Mouse (Mus musculus): ENCODE measurements at regions not wholly inside any gene's neighbourhood (a gene's known extent, or its start where the extent isn't known, plus 50 kb on each side); places are given as distances from the start of the nearest gene placed in this dataset.

DNA sequence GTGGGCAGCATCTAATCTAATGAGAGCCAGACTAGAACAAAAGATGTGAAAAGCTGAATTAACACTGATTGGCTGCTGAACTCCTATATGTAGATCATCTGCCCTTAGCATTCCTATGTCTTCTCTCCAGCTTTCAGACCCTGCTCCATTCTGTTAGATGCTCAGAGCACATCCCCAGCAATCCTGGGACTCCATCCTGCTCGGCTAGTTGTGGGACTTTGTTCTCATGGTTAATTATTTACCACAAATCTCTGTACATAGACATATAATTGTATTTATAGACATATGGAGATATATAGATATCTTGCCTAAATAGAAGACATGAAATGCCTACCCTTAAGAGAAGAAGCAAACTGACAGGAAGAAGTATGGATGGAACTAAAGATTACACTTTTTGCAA is 55.5 kb upstream of the Rc3h1 start:
- Histone ChIP-seq H3K79me2 (ENCODE audit: control insufficient read depth, insufficient read depth, low read length, poor library complexity) (no peaks in the 10 kb centered on the region), H3K36me3 (ENCODE audit: control insufficient read depth in 1 of 2, insufficient read depth in 2 of 2, low read length in 2 of 2) (no peaks in the 10 kb centered on the region; a peak in 1 of 4 replicates), H3K9ac (ENCODE audit: control insufficient read depth, low read depth, low read length, poor library complexity, severe bottlenecking) (no peak overlapping the region), H3K4me1 (ENCODE audit: control insufficient read depth in 1 of 2, insufficient read depth in 2 of 2, low read length in 2 of 2) (peaks cover 0 to 2% of the 10 kb centered on the region in 2 experiments; a peak in 2 of 4 replicates), H3K4me3 (ENCODE audit: control insufficient read depth in 1 of 2, insufficient read depth in 1 of 2, low read depth in 2 of 2, low read length in 2 of 2) (no peak overlapping the region), H3K27ac (ENCODE audit: control insufficient read depth, low read depth, low read length) (no peak overlapping the region), H3K9me3 (replicated peaks; ENCODE audit: insufficient read depth, low read length) (no peaks in the 10 kb centered on the region), H3K27me3 (ENCODE audit: control insufficient read depth in 1 of 2, insufficient read depth in 2 of 2, low read length in 2 of 2) (no peaks in the 10 kb centered on the region)
- DNase-seq (ENCODE audit: low read depth, low spot score) = no peak
- TF ChIP-seq BHLHE40 (IDR thresholded peaks at IDR 0.05; ENCODE audit: borderline replicate concordance, low read depth, low read length) (no peak), JUND (IDR thresholded peaks at IDR 0.05; ENCODE audit: low read depth, low read length) (no peak)

- Histone ChIP-seq H3K36me3 (ENCODE audit: control insufficient read depth in 1 of 2, insufficient read depth in 2 of 2, low read length in 2 of 2) (no peaks in the 10 kb centered on the region; a peak in 1 of 4 replicates), H3K9me3 (replicated peaks; ENCODE audit: insufficient read depth, low read length) (no peaks in the 10 kb centered on the region), H3K9ac (ENCODE audit: control insufficient read depth, low read depth, low read length, poor library complexity, severe bottlenecking) (no peak overlapping the region), H3K4me1 (ENCODE audit: control insufficient read depth in 1 of 2, insufficient read depth in 2 of 2, low read length in 2 of 2) (peaks cover 0 to 2% of the 10 kb centered on the region in 2 experiments; a peak in 2 of 4 replicates), H3K4me3 (ENCODE audit: control insufficient read depth in 1 of 2, insufficient read depth in 1 of 2, low read depth in 2 of 2, low read length in 2 of 2) (no peak overlapping the region), H3K27ac (ENCODE audit: control insufficient read depth, low read depth, low read length) (no peak overlapping the region), H3K79me2 (ENCODE audit: control insufficient read depth, insufficient read depth, low read length, poor library complexity) (no peaks in the 10 kb centered on the region), H3K27me3 (ENCODE audit: control insufficient read depth in 1 of 2, insufficient read depth in 2 of 2, low read length in 2 of 2) (no peaks in the 10 kb centered on the region)
- no peak for DNase-seq (ENCODE audit: low read depth, low spot score)
- TF ChIP-seq ZC3H11A (IDR thresholded peaks at IDR 0.05; ENCODE audit: low read depth, low read length) = peak; percentile 62; the same call in 1 of the 2 replicates
- TF ChIP-seq CTCF (IDR thresholded peaks at IDR 0.05 in 2 of 3, conservative IDR thresholded peaks at IDR 0.05 in 1 of 3; ENCODE audit: control insufficient read depth in 1 of 3, insufficient read depth in 1 of 3, low read depth in 2 of 3, low read length in 3 of 3, poor library complexity in 1 of 3, severe bottlenecking in 1 of 3) = peak in 1 of 3 experiments; percentile 45; a peak in 2 of 6 replicates
- TF ChIP-seq BHLHE40 (IDR thresholded peaks at IDR 0.05; ENCODE audit: borderline replicate concordance, low read depth, low read length) = no peak
- TF ChIP-seq RAD21 (IDR thresholded peaks at IDR 0.05; ENCODE audit: low read depth, low read length) = peak; percentile 53
- peak; percentile 55 for TF ChIP-seq SMC3 (IDR thresholded peaks at IDR 0.05; ENCODE audit: low read depth, low read length)
Observed at GRCm38 (mm10) chr1:160854410-160854809, 51.8 kb upstream of the Rc3h1 start.

DNA sequence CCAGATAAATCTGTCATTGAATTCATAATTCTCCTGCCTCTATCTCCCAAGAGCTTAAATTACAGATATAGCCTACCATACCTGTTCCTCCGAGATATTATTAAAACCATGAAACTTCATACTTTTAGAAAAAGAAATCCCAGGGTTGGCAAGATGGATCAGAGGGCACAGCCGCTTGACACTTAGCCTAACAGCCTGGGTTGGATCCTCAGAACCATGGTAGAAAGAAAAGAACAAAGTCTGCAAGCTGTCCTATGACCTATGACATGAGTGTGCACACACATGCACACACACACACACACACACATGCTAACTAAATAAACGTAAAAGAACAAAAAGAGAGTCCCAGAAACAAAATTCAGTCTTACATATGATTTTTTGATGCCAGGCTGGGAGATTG is 50.8 kb upstream of the Rc3h1 start:
- Histone ChIP-seq H3K4me3 (ENCODE audit: control insufficient read depth in 1 of 2, insufficient read depth in 1 of 2, low read depth in 2 of 2, low read length in 2 of 2) (no peak overlapping the region), H3K79me2 (ENCODE audit: control insufficient read depth, insufficient read depth, low read length, poor library complexity) (no peaks in the 10 kb centered on the region), H3K9me3 (replicated peaks; ENCODE audit: insufficient read depth, low read length) (no peaks in the 10 kb centered on the region), H3K36me3 (ENCODE audit: control insufficient read depth in 1 of 2, insufficient read depth in 2 of 2, low read length in 2 of 2) (no peaks in the 10 kb centered on the region; a peak in 1 of 4 replicates), H3K4me1 (ENCODE audit: control insufficient read depth in 1 of 2, insufficient read depth in 2 of 2, low read length in 2 of 2) (peaks cover 0 to 2% of the 10 kb centered on the region in 2 experiments; a peak in 2 of 4 replicates), H3K27me3 (ENCODE audit: control insufficient read depth in 1 of 2, insufficient read depth in 2 of 2, low read length in 2 of 2) (no peaks in the 10 kb centered on the region), H3K9ac (ENCODE audit: control insufficient read depth, low read depth, low read length, poor library complexity, severe bottlenecking) (no peak overlapping the region), H3K27ac (ENCODE audit: control insufficient read depth, low read depth, low read length) (no peak overlapping the region)
- TF ChIP-seq TAL1 (IDR thresholded peaks at IDR 0.05; ENCODE audit: low read length) = no peak
- no peak for DNase-seq (ENCODE audit: low read depth, low spot score)

- H3K27ac ChIP-seq (ENCODE audit: control insufficient read depth, low read depth, low read length) = no peak overlapping the region
- H3K4me1 ChIP-seq (ENCODE audit: control insufficient read depth in 1 of 2, insufficient read depth in 2 of 2, low read length in 2 of 2) = peaks cover 0 to 2% of the 10 kb centered on the region in 2 experiments; a peak in 2 of 4 replicates
- H3K27me3 ChIP-seq (ENCODE audit: control insufficient read depth in 1 of 2, insufficient read depth in 2 of 2, low read length in 2 of 2) = no peaks in the 10 kb centered on the region
- no peak for TF ChIP-seq USF1 (IDR thresholded peaks at IDR 0.05; ENCODE audit: low read depth, low read length)
- TF ChIP-seq ZNF384 (IDR thresholded peaks at IDR 0.05; ENCODE audit: low read depth, low read length) = no peak
- no peak for TF ChIP-seq ELF1 (IDR thresholded peaks at IDR 0.05; ENCODE audit: low read depth, low read length)
- TF ChIP-seq CHD2 (IDR thresholded peaks at IDR 0.05; ENCODE audit: low read length) = no peak
- TF ChIP-seq KAT2A (conservative IDR thresholded peaks at IDR 0.05; ENCODE audit: low read depth, low read length) = no peak
- no peak for TF ChIP-seq RAD21 (IDR thresholded peaks at IDR 0.05; ENCODE audit: low read depth, low read length)
- no peak for TF ChIP-seq MXI1 (IDR thresholded peaks at IDR 0.05; ENCODE audit: low read depth, low read length)
- TF ChIP-seq POLR2A (IDR thresholded peaks at IDR 0.05; ENCODE audit: control insufficient read depth in 1 of 2, insufficient read depth in 1 of 2, low read depth in 1 of 2, low read length in 2 of 2, poor library complexity in 1 of 2) = no peak
- TF ChIP-seq NRF1 (IDR thresholded peaks at IDR 0.05; ENCODE audit: insufficient read depth, low read depth, low read length, poor library complexity, severe bottlenecking) = no peak
- no peak for TF ChIP-seq CTCF (IDR thresholded peaks at IDR 0.05 in 2 of 3, conservative IDR thresholded peaks at IDR 0.05 in 1 of 3; ENCODE audit: control insufficient read depth in 1 of 3, insufficient read depth in 1 of 3, low read depth in 2 of 3, low read length in 3 of 3, poor library complexity in 1 of 3, severe bottlenecking in 1 of 3)
- no peaks in the 10 kb centered on the region for H3K9me3 ChIP-seq (replicated peaks; ENCODE audit: insufficient read depth, low read length)
- no peak overlapping the region for H3K9ac ChIP-seq (ENCODE audit: control insufficient read depth, low read depth, low read length, poor library complexity, severe bottlenecking)
- no peak for DNase-seq (ENCODE audit: low read depth, low spot score)
- no peaks in the 10 kb centered on the region for H3K79me2 ChIP-seq (ENCODE audit: control insufficient read depth, insufficient read depth, low read length, poor library complexity)
- H3K4me3 ChIP-seq (ENCODE audit: control insufficient read depth in 1 of 2, insufficient read depth in 1 of 2, low read depth in 2 of 2, low read length in 2 of 2) = no peak overlapping the region
- H3K36me3 ChIP-seq (ENCODE audit: control insufficient read depth in 1 of 2, insufficient read depth in 2 of 2, low read length in 2 of 2) = no peaks in the 10 kb centered on the region; a peak in 1 of 4 replicates
Observed at GRCm38 (mm10) chr1:160855926-160856620, 50.1 kb upstream of the Rc3h1 start.
